Mouse (Mus musculus) liver, embryonic 14.5 days (tissue): ENCODE measurements around the gene Gm11172.

Source experiments
- CTCF ChIP-seq: IDR thresholded peaks from 2 replicates; pipeline ENCODE4 v1.5.1; 2016; ENCODE audit warnings: antibody characterized with exemption, low read depth, control low read depth
- EP300 ChIP-seq: IDR thresholded peaks from 2 replicates; pipeline ENCODE4 v1.6.1; 2016; ENCODE audit warnings: antibody characterized with exemption, low read depth

DNA sequence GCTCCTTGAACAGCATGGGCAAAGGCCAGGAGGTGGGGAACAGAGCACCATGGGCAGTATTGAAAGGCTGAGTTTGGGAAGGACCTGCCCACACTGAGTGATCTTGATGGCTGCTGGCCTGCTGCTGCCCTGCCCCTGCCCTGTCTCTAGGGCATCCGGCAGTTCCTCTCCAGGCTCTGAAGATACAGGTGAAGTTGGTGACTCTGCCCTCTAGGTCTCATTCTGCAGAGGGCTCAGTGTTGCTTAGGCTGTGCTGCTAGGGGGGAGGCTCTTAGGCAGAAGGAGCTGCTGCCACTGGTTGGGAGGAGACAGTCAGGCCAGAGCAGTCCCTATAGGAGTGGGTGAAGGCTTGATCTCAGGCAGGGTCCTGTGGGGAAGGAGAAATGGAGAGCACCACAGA lies 25.2 kb downstream of the Gm11172 start:
- TF ChIP-seq CTCF (no peak), EP300 (no peak)
